Mouse (Mus musculus): ENCODE measurements around the gene App. TPM values are rescaled to one million over a fixed set of nuclear protein-coding genes. Genes with fewer than 3 reads are reported as not detected.

App gene
- polyA plus RNA-seq, 1 experiment from 2014 or later, result 169 TPM

DNA sequence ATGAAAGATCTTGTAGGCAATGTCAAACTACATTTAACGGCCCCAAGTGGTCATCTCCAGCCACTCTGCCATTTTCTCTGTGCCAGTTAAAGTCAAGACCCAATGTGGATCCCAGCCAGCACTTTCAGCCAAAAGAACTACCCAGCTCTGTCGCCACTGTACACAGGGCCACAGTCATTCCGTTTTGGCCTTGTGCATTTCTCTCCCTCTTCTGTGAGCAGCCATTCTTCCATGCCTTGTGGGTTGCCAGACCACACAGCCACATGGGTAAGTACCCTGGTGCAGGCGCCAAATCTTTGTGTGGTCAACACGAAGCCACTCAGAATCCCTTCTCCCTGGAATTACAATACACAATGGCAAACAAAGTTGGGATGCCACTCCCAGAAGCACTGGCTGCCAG lies 57.7 kb downstream of the App start:
- 83% methylated on average over 5 of the region's 5 CpGs for WGBS
- Histone ChIP-seq H3K4me1 (replicated peaks) (peaks cover 14% of the 10 kb centered on the region), H3K4me3 (no peak overlapping the region), H3K36me3 (peaks cover 5% of the 10 kb centered on the region), H3K4me2 (no peak overlapping the region), H3K27ac (no peak overlapping the region), H3K9ac (no peak overlapping the region), H3K27me3 (no peaks in the 10 kb centered on the region), H3K9me3 (replicated peaks) (no peaks in the 10 kb centered on the region)
- ATAC-seq (replicated peaks; ENCODE audit: insufficient number of reproducible peaks, insufficient read depth, low FRiP score, low read depth), result no peak

DNA sequence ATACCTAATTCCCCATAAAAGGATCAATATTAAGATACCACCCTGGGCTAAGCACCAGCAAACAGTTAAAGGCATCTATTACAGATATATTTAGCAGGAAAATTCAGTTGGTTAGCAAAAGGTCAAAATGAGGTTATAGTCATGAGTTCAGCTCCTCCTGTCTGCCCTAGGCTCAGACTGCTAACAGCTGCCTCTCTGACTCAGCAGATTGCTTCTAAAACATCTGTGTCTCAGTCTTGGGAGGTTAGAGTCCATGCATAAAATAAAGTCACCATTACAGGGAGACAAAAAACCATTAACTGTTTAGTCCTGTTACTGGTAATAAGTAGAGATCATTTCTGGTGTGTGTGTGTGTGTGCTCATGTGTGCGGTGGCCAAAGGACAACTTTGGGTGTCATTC lies 58.8 kb downstream of the App start:
- 95% methylated on average over 1 of the region's 1 CpGs for WGBS

DNA sequence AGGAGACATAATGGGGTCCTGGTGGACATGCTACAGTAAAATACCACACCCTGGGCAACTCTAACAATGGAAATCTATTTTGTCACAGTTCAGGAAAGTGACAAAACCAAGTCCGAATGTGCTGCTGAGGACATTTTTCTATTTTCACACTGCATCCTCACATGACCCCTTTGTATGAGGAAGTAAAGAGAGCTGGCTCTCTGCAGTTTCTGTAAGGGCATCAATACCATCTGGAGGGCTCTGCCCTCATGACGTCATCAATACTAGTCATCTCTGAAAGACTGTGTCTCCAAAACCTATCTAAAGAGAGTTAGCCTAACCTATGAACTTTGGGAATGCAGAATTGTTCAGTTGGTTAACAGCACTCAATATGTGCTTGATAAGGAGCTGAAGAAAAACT lies 59.6 kb downstream of the App start:
- no peaks in the 10 kb centered on the region for H3K27me3 ChIP-seq
- H3K9me3 ChIP-seq (replicated peaks), result no peaks in the 10 kb centered on the region
- H3K4me2 ChIP-seq, result no peak overlapping the region
- 82% methylated on average over 2 of the region's 2 CpGs for WGBS
- no peak overlapping the region for H3K27ac ChIP-seq
- H3K4me3 ChIP-seq, result no peak overlapping the region
- no peak overlapping the region for H3K9ac ChIP-seq
- H3K4me1 ChIP-seq (replicated peaks), result peaks cover 15% of the 10 kb centered on the region
- no peak for ATAC-seq (replicated peaks; ENCODE audit: insufficient number of reproducible peaks, insufficient read depth, low FRiP score, low read depth)
- H3K36me3 ChIP-seq, result peaks cover 2% of the 10 kb centered on the region; the same call in 1 of the 2 replicates

More for the DNA sequence above, 58.8 kb downstream of the App start:
- Histone ChIP-seq H3K4me1 (replicated peaks) (peaks cover 20% of the 10 kb centered on the region), H3K9ac (no peak overlapping the region), H3K36me3 (peaks cover 5% of the 10 kb centered on the region), H3K4me3 (no peak overlapping the region), H3K27me3 (no peaks in the 10 kb centered on the region), H3K4me2 (no peak overlapping the region), H3K27ac (no peak overlapping the region), H3K9me3 (replicated peaks) (no peaks in the 10 kb centered on the region)
- ATAC-seq (replicated peaks; ENCODE audit: insufficient number of reproducible peaks, insufficient read depth, low FRiP score, low read depth), result no peak

DNA sequence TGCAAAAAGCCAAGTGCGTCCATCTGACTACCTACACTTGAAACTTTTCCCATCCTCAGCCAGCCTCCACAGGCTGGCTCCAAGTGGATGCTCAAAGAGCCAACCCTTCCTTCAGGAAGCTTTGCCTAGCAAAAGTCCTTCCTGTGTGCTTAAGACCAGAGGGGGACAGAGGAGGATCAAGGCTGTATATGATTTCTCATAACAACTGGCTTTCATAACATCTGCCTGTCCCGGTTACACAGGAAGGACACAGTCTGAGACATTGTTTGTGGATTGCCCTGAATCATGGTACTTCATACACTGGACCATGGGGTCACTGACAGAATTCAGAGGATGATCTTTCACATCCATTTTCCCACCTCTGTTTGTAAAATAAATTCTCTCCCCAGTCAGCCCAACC lies 61.3 kb downstream of the App start:
- H3K9me3 ChIP-seq (replicated peaks), result no peaks in the 10 kb centered on the region
- H3K4me3 ChIP-seq, result no peak overlapping the region
- no peak overlapping the region for H3K9ac ChIP-seq
- H3K36me3 ChIP-seq, result no peaks in the 10 kb centered on the region
- no peak overlapping the region for H3K27ac ChIP-seq
- ATAC-seq (replicated peaks; ENCODE audit: insufficient number of reproducible peaks, insufficient read depth, low FRiP score, low read depth), result no peak
- H3K4me2 ChIP-seq, result no peak overlapping the region
- 74% methylated on average over 2 of the region's 2 CpGs for whole genome bisulfite sequencing
- no peaks in the 10 kb centered on the region for H3K27me3 ChIP-seq
- H3K4me1 ChIP-seq (replicated peaks), result peaks cover 9% of the 10 kb centered on the region

DNA sequence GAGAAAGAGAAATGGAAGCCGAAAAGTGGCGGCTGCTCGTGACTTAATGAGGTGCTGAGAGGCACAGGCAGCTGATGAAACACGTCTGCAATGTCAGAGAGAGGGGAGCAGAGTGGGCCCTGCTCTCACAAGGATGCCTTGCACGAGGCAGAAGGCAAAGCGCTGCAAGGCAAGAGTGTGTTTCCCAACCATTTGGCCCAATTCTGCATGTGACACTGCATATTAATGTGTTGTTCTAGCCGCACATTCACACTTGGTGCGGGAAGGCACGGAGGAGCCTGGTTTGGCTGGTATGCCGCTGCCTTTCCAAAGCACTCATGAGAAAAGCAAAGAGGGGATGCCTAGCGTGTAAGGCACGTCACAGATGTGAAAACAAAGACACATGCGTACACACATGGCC lies 63.1 kb downstream of the App start:
- Histone ChIP-seq H3K4me3 (no peak overlapping the region), H3K36me3 (no peaks in the 10 kb centered on the region), H3K27ac (no peak overlapping the region), H3K4me2 (no peak overlapping the region), H3K9me3 (replicated peaks) (no peaks in the 10 kb centered on the region), H3K9ac (no peak overlapping the region), H3K4me1 (replicated peaks) (peaks cover 11% of the 10 kb centered on the region), H3K27me3 (no peaks in the 10 kb centered on the region)
- ATAC-seq (replicated peaks; ENCODE audit: insufficient number of reproducible peaks, insufficient read depth, low FRiP score, low read depth), result no peak
- WGBS, result 51% methylated on average over 13 of the region's 13 CpGs

DNA sequence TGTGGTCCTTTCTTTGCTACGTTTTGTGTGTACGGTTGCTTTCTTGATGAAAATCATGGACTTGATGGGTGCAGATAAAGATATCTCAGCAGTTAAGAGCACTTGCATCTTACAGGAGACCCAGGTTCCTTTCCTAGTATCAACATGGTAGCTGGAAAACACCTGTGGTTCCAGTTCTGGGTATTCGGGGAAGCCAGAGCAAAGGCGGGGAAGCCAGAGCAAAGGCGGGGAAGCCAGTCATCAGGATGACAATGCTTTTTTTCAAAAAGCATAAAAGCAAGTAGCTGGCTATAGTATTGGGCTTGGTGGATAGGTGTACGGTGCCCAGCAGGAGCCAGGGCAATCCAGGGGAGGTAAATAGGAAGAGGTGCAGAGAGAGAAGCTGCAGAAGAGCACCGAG lies 65.1 kb downstream of the App start:
- Histone ChIP-seq H3K9ac (no peak overlapping the region), H3K4me3 (no peak overlapping the region), H3K4me1 (replicated peaks) (peaks cover 12% of the 10 kb centered on the region), H3K4me2 (no peak overlapping the region), H3K27ac (no peak overlapping the region), H3K9me3 (replicated peaks) (no peaks in the 10 kb centered on the region), H3K27me3 (no peaks in the 10 kb centered on the region), H3K36me3 (no peaks in the 10 kb centered on the region)
- no peak for ATAC-seq (replicated peaks; ENCODE audit: insufficient number of reproducible peaks, insufficient read depth, low FRiP score, low read depth)
- 83% methylated on average over 7 of the region's 7 CpGs for WGBS

DNA sequence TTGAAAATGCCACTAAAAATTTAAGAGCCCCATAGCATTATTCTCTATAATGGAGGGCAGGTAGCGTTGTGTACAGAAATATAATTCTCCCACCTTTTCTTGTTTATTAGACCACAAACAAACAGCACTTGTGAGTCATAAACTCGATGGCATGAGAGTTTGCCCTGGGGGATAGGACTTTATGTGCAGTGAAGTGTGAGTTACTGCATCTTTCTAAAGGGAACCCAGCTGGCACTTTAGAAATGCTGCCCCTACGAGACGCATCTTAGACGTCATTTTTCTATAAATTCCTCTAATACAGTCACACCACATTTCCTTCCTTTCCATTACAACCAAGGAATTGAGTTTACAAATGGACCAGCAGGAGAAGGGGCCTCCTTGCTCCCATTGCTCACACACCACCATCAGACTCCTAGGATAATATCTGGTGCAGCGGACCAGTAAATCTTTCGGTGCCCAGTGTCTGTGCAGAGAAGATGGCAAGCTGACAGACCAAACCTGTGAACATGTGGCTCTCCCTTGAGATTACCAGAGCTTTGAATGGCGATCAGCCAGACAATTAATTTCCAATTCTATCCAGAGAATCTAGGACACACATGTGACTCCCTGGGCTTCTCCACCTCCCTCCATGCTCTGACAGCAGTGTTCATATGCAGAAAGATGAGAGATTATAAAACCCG lies 66.8 kb downstream of the App start:
- no peak for ATAC-seq (replicated peaks; ENCODE audit: insufficient number of reproducible peaks, insufficient read depth, low FRiP score, low read depth)
- WGBS, result 84% methylated on average over 9 of the region's 9 CpGs

DNA sequence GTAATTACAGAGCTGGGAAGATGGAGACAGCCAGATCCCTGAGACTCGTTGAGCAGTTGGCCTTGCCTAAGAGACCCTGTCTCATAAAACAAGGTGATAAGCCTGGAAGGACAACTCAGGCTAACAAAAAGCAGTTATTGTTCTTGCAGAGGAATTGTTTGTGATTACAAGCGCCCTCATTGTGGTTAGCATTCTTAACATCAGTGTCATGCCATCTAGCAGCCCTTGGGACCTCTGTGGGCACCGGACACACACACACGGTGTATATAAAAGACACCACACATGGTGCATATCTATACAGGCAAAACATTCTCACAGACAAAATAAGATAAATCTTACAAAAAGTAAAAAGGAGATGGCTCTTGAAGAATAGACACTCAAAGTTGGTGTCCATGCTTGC lies 68.0 kb downstream of the App start:
- Histone ChIP-seq H3K4me1 (replicated peaks) (peaks cover 19% of the 10 kb centered on the region), H3K27ac (no peak overlapping the region), H3K4me2 (no peak overlapping the region), H3K9ac (no peak overlapping the region), H3K36me3 (peaks cover 6% of the 10 kb centered on the region; the same call in 1 of the 2 replicates), H3K27me3 (no peaks in the 10 kb centered on the region), H3K4me3 (no peak overlapping the region), H3K9me3 (replicated peaks) (no peaks in the 10 kb centered on the region)
- no peak for ATAC-seq (replicated peaks; ENCODE audit: insufficient number of reproducible peaks, insufficient read depth, low FRiP score, low read depth)
- 53% methylated on average over 4 of the region's 4 CpGs for WGBS

More for the DNA sequence above, 66.8 kb downstream of the App start:
- Histone ChIP-seq H3K4me1 (replicated peaks) (peaks cover 18% of the 10 kb centered on the region), H3K4me3 (no peak overlapping the region), H3K9me3 (replicated peaks) (no peaks in the 10 kb centered on the region), H3K9ac (no peak overlapping the region), H3K27ac (no peak overlapping the region), H3K36me3 (peaks cover 6% of the 10 kb centered on the region; the same call in 1 of the 2 replicates), H3K4me2 (no peak overlapping the region), H3K27me3 (no peaks in the 10 kb centered on the region)

DNA sequence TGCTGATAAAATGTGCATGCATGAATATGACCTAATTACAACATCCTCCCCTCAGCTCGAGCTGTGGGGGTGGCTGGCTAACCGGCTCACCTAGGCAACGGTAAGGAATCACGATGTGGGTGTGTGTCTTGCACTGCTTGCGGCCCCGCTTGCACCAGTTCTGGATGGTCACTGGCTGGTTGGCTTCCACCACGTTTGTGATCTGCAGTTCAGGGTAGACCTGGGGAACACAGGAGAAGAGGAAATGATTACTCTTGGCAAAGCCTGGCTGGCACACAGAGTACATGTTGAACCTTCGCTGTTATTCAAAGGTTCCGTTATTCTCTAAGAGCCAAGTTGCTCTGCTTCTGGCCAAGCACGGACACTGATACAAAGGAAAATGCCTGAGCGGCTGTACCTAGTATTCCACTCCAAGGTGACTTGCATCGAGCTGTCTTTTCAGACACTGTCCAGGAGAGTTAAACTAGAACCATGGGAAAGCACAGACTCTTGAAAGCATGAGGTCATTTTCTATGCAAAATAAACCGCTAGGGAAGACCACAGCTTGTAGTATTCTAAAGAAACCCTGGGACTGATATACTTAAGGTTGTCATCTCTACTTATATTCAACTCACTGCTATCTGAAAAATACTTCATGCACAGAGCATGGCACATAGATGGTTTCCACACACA lies 70.3 kb downstream of the App start:
- ATAC-seq (replicated peaks; ENCODE audit: insufficient number of reproducible peaks, insufficient read depth, low FRiP score, low read depth), result no peak
- Histone ChIP-seq H3K27ac (0 out of 2 replicates have a peak overlapping the region, but pooled peaks have one; percentile 28), H3K4me1 (replicated peaks) (peaks cover 21% of the 10 kb centered on the region), H3K4me3 (no peak overlapping the region), H3K27me3 (no peaks in the 10 kb centered on the region), H3K9me3 (replicated peaks) (no peaks in the 10 kb centered on the region), H3K9ac (no peak overlapping the region), H3K4me2 (no peak overlapping the region), H3K36me3 (peaks cover 6% of the 10 kb centered on the region; the same call in 1 of the 2 replicates)
- 70% methylated on average over 13 of the region's 13 CpGs for WGBS

DNA sequence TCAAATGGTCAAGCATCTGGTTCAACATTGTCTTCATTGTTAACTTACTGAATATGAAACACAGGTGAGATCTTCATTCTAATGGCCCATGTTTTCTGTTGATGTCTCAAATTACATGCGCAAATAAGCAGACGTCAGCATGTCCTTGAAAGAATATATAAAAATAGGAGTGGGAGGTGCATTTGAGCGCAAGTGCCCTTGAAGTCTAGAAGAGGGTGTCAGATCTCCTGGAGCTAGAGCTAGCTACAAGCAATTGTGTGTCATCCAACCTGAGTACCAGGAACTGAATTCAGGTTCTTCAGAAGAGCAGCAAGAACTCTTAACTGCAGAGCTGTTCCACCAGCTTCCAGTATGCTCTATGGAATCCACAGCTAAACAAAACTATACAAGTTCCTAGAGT lies 72.0 kb downstream of the App start:
- Histone ChIP-seq H3K4me3 (no peak overlapping the region), H3K4me1 (replicated peaks) (peaks cover 19% of the 10 kb centered on the region), H3K9me3 (replicated peaks) (no peaks in the 10 kb centered on the region), H3K9ac (no peak overlapping the region), H3K4me2 (no peak overlapping the region), H3K27me3 (no peaks in the 10 kb centered on the region), H3K36me3 (peaks cover 6% of the 10 kb centered on the region; the same call in 1 of the 2 replicates), H3K27ac (no peak overlapping the region)
- no peak for ATAC-seq (replicated peaks; ENCODE audit: insufficient number of reproducible peaks, insufficient read depth, low FRiP score, low read depth)
- 83% methylated on average over 3 of the region's 3 CpGs for WGBS

DNA sequence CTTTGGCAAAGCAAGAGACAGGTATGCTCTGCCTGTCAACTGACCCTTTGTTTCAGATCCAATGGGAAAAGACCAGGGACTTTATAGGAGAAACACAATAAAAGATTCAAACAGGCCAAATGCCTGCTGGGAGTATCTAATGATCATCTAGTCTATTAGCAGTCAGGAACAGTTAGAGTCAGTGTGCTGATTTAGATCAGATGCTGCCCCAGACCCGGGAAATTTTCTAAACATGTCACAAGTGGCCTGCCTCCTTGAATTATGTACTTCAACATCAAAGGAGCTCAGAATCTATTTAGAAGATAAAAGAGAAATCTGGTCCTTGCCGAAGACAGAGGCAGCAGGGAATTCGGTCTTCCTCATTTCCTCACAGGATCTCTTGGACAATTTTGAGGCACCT lies 72.8 kb downstream of the App start:
- Histone ChIP-seq H3K4me3 (no peak overlapping the region), H3K9ac (no peak overlapping the region), H3K4me2 (no peak overlapping the region), H3K4me1 (replicated peaks) (peaks cover 19% of the 10 kb centered on the region), H3K9me3 (replicated peaks) (no peaks in the 10 kb centered on the region), H3K36me3 (peaks cover 6% of the 10 kb centered on the region; the same call in 1 of the 2 replicates), H3K27me3 (no peaks in the 10 kb centered on the region), H3K27ac (no peak overlapping the region)
- 43% methylated on average over 3 of the region's 3 CpGs for whole genome bisulfite sequencing
- ATAC-seq (replicated peaks; ENCODE audit: insufficient number of reproducible peaks, insufficient read depth, low FRiP score, low read depth), result no peak

DNA sequence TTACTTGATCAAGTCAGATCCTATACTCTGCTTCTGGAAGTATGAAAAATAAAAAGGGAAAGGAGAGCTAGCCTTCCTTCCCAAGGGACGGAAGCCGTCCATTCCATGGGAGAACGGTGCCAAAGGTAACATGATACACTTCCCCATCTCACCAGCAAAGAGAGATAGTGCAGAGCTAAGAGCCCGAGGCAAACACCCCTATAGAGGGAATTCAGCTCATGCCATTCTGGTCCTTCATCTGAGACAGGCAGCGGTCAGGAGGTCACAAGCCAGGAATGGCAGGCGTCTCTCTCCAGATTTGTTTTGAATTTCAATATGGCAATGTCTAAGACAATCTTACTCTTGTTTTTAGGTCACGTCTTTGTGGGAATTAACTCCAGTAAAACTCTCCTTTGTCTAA lies 74.1 kb downstream of the App start:
- no peak overlapping the region for H3K9ac ChIP-seq
- WGBS, result 21% methylated on average over 7 of the region's 7 CpGs
- H3K36me3 ChIP-seq, result peaks cover 6% of the 10 kb centered on the region; the same call in 1 of the 2 replicates
- no peak for ATAC-seq (replicated peaks; ENCODE audit: insufficient number of reproducible peaks, insufficient read depth, low FRiP score, low read depth)
- H3K27me3 ChIP-seq, result no peaks in the 10 kb centered on the region
- H3K27ac ChIP-seq, result 0 out of 2 replicates have a peak overlapping the region, but pooled peaks have one; percentile 32
- no peaks in the 10 kb centered on the region for H3K9me3 ChIP-seq (replicated peaks)
- no peak overlapping the region for H3K4me3 ChIP-seq
- H3K4me1 ChIP-seq (replicated peaks), result peaks cover 28% of the 10 kb centered on the region
- H3K4me2 ChIP-seq, result no peak overlapping the region

All from heart, embryonic 15.5 days (tissue).